Mouse (Mus musculus): ENCODE measurements around the gene Nudt3.

The Nudt3 gene

DNA sequence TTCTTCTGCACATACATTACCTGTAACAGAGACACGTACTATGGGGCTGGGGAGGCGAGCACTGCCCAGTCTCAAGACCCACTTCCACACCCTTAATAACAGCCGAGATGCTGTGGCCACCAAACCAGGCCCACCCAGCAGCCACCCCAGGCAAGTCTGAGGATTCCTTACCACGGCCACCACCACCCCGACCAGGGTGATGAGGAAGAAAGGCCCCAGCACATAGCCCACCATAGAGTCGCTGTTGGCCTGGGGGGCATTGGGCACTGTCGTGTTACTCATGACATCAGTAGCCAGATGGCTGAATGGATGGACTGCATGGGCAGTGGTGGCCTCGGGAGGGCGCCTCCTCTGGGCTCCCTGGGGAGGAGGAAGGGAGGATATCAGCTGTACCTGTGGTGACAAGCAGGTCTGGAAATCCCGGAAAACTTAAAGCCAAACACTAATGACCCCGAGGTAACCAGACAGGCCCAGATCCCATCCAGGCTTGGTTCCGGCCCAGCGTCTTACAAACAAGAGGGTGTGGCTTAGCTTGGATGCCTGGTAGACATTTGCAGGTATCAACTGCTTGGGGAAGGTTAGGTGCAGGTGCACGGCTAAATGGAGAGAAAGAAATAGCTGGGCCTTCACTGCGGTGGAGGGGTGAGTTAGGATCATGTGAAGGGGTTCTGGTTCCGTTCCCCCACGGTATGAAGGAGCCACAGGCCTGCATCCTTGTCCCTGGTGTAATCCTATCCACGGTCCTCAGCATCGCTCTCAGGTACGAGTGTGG, 58.7 kb downstream of the Nudt3 start:
- no peak for DNase-seq (ENCODE audit: low spot score)

- DNase-seq (ENCODE audit: low spot score), result peak; percentile 64
Observed at GRCm38 (mm10) chr17:27563771-27564244, 59.5 kb downstream of the Nudt3 start.

- DNase-seq (ENCODE audit: low spot score), result no peak
Observed at GRCm38 (mm10) chr17:27561809-27562526, 61.3 kb downstream of the Nudt3 start.

GRCm38 (mm10) chr17:27560926-27561480, 62.3 kb downstream of the Nudt3 start:
- no peak for DNase-seq (ENCODE audit: low spot score)

GRCm38 (mm10) chr17:27559596-27559995, 63.7 kb downstream of the Nudt3 start:
- DNase-seq (ENCODE audit: low spot score), result no peak

DNA sequence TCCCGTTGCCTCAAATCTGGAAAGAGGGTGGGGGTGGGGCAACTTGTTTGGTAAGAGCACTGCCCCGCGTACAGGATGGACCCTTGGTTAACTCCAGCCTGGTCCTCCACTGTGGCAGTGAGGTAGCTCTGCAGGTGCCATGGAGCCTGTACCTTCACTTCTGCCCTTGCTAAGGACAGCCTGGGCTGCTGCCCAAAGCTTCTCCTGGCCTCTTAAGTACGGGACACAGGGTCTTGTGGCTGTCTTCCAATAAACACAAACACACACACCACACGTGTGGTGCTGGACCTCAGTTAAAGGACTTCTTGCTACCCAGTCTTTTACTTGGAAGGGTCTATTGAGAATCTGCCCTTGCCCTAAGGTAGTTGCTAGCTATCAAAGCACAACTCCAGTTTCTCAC, 64.5 kb downstream of the Nudt3 start:
- DNase-seq (ENCODE audit: low spot score), result no peak

DNA sequence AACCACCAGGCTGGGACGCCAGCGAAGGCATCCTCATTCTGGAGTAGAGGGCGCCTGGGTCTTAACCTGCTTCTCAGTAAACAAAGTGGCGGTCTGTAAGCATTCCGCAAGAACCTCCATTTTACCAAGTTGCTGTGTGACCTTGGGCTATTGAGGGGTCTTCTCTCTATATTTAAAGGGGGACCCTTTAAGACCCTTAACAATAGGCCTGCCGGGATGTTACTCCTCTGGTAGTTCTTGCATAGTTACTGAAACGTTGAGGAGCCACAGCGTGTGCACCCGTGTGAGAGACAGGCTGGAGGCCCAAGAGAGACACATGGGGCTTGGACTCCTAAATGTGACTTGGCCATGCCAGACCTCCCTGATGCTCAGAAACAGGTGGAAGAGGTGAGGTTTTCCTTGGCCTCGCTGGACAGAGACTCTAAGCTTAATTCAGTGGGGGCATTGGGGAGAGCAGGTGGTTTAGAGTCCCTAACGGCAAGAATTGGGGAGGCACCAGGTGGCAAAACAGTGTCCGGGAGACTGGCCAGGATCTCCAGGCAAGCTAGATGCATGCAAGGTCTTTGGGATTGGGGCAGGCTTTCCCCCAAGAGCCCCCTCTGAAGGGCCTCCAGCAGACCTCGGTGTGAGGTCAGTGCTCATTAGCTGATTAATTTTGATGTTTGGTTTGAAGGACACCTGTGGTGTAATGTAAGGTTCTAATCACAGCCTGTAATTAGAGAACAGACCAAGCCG, 65.2 kb downstream of the Nudt3 start:
- DNase-seq (ENCODE audit: low spot score), result no peak

DNA sequence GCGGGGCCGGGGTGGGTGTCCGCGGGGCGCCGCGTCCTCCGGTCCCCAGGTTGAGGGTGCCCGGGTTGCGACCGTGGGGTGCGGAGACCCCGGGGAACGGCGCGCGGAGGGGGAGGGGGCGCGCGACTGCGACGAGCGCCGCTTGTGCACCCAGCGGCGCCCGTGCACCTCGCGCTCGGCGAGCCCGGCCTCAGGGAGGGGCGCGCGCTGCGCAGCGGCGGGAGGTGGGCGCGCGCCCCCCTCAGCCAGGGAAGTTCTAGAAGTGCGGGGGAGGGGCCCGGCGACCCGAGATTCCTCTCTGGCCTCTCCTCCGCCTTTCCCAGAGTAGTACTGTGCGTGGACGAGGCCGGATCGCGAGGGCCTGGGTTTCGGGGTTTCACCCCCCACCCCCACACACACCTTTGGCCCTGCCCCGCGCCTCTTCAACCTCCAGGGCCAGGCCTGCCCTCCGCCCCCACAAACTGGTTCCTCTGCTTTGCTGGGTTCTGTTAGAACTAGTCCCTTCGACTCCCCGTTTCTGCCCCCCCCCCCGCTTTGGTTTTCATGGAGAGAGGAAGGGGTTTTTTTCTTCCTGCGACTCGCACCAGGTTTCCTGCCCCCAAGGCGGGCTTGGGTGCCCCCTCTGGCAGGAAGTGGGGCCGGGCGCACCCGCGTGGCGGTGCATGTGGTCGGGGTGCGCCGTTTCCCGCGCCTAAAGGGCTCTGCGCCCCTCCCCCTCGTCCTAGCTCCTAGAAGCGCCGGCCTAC, 65.9 kb downstream of the Nudt3 start:
- peak; percentile 73 for DNase-seq (ENCODE audit: low spot score)

DNA sequence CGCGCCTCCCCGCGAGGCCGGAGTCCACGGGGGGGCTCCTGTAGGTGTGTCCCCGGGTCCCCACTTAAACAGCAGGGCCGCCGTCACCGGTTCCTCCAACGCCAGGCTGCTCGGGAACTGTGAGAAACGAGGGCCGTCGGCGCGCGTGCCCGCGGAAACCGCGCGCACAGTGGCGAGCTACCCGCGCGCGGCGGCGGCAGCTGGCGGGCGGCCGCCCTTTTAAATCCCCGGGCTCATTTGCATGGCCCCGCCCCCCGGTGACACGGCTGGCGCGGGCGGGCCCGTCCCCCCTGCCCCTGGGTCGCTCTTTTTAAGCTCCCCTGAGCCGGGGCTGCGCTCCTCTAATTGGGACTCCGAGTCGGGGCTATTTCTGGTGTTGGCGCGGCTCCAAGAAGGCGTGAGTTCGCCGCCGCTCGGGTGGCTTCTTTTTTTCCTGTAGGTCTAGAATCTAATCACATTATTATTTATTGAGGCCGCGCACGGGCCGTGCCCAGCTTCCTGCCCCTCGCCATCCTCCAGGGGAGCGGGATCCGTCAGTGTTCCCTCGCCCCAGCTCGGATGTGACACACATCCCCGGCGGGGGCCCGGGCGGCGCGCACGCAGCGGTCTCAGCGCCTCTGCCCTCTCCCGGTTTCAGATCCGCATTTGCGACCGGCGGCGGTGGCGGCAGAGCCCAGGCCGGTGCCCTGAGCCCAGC, 66.8 kb downstream of the Nudt3 start, which contains the start of gene Hmga1:
Hmga1 (plus strand) TSS at position 183 of the 697 bp plus-strand sequence.
- peak; percentile 90 for DNase-seq (ENCODE audit: low spot score)

DNA sequence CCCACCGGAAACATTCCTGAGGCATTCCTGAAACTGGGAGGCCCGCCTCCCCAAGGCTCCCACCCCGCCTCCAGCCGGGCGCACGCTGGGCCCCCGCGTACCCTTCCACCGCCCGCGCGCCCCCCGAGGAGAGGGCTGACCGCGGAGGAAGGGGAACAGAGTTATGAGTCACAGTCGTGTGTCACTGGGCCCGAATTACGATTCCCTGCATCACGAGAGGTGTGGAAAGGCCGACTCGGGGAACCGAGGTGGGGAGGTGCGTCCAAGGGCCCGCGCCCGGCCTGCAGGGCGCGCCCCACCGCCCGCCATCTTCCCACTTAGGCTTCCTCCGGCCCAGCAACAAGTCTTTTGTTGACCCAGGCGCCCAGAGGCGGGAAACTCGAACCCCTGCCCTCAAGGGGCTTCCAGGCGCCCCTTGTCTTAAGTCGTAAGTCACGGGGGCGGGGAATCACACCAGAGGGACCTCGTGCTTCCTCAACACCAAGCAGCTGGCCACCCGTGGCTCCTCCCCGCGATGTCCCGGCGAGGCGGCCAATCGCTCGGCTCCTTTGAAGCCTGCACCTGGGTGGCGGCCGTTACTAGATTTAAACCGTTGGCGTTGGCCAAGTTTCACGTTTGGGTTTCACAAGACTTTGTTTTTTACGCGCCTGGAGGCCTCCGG, 67.7 kb downstream of the Nudt3 start:
- peak; percentile 77 for DNase-seq (ENCODE audit: low spot score)

GRCm38 (mm10) chr17:27555075-27555511, 68.2 kb downstream of the Nudt3 start:
- DNase-seq (ENCODE audit: low spot score), result peak; percentile 72

DNA sequence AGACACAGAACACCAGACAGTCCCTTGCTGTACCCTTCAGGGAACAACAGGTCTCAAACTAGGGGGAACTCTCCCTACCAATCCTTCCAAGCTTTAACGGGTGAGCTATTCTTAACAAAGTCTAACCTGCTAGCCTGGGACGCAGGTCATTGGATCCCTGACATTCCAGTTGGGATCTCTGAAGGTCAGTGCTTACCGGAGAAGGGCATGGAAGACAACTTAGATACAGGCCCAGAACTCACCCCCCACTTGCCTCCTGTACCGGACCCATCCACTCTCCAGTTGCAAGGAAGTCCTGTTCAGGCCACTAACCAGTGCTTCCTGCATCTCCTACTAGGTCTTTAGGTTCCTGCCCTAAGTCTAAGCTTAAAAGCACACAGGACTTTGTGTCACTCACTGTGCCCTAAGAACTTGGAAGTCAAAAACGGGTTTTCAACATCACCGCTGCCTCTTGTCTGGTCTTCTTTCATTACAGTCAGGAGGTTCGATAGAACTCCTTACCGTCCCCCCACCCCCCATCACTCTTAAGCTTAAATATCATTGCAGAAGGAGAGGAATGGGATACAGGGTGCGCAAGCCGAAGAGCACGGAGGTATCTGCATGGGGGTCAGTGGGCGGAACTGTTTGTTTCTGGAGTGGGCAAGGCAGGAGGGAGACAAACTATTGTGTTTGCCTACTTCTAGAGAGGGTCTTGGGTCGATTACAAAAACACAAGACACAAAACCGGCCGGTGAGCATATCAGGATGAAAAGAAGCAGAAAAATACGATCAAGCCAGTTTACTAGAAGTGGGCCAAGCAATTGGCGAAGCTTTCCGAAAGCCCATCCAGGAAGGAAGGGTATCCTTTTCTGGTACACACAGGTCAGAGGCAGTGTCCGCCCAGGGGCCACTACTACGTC, 69.0 kb downstream of the Nudt3 start:
- no peak for DNase-seq (ENCODE audit: low spot score)

GRCm38 (mm10) chr17:27552215-27553201, 70.8 kb downstream of the Nudt3 start:
- no peak for DNase-seq (ENCODE audit: low spot score)

- no peak for DNase-seq (ENCODE audit: low spot score)
Observed at GRCm38 (mm10) chr17:27551393-27551940, 71.8 kb downstream of the Nudt3 start.

DNA sequence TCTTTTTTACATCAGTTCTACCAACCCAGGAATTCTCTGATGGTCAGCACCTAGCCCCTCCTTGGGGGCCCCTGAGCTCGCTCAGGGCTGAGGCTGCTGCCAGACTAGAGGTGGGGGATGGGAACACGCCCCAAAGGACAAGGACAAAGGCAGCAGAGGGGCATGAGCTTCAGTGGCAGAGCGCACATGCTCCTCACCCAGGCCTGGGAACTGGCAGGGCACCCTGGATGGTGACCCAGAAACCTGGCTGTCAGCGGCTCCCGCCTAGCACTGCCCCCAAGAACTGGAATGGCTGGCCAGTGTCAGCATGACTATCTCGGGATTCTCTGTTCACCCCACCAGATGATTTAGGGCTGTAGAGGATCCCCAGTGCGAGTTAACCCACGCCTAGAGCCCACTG, 74.1 kb downstream of the Nudt3 start:
- no peak for DNase-seq (ENCODE audit: low spot score)

DNA sequence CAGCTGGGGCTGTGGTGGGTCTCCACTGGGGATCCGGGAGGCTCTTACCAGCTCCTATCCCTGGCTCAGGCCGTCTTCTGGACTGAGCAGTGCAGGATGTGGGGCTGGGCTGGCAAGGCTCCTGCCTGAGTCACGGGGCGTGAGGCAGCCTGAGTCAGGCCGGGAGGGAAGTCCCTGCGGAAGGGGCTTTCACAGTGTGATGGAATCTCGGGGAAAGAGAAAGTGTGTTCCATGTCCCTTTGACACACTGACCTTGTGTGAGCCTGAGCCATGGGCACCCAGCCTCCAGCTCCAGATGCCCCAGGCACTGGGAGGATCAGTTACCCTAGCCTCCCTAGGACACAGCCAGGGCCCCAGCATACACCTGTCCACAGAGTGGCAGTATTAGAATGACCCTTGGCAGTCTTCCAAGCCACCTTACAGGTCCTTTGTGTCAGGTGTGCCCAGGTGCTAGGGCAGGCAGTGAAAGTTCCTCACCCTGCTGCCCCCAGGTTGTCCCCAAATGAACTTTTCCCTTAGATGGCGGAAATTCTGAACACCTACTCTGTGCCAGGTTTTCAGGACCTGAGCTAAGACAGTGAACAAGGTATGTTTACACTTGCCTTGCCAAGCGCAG, 75.9 kb downstream of the Nudt3 start:
- no peak for DNase-seq (ENCODE audit: low spot score)

DNA sequence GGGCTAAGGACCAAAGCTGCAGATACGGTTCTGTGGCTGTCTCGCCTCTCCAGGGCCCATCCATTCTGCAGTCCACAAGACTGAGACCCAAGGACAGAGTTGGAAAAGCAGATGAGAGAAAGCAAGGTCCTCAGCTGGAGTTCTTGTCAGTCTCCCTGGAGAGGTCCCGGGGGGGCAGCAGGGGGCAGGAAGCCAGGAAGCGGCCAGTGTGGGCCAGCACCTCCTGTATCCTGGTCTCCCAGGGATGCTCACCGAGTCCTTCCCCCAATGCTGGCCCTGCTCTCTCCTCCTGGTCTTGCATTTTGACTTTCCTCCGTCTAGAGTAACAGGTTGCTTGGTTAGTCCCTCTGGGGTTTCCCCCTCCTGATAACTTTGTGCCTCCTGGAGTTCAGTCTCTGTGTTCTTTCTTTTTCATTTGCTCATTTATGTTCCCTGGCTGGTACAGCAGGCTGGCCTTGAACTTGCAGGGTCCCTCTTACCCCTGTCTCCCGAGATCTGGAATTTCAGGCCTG, 76.7 kb downstream of the Nudt3 start:
- DNase-seq (ENCODE audit: low spot score), result no peak
